Mouse (Mus musculus): ENCODE results near the gene Tm9sf4. TPM values are rescaled to one million over a fixed set of nuclear protein-coding genes. Genes with fewer than 3 reads are reported as not detected.

Gene Tm9sf4
- polyA plus RNA-seq, 1 experiment from 2014 or later: 244 TPM

DNA sequence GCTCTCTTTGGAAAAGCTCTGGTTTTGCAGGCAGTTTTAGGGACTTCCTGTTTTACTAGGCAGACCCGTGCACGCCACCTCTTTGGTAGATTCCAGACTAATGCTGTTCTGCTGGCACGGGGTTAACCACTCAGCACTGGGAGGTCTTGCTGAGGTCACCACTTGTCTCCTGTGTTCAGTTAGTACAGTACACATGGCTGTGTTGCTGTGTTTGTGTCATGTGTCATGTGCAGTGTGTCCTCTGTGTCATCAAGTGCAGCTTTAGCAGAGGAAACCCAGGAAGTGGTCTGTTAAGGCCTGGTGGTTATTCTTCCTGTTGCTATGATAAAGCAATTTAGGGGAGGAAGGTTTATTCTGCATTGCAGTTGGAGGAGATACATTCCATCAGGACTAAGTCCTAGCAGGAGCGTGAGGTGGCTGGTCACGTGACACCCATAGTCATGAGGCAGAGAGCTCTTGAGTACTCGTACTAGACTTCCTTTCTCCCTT is 53.7 kb downstream of the Tm9sf4 start:
- Histone ChIP-seq H3K27ac (peak overlapping the region; percentile 99), H3K79me2 (ENCODE audit: inconsistent target) (no peaks in the 10 kb centered on the region), H3K4me3 (ENCODE audit: inconsistent target) (no peak overlapping the region), H3K36me3 (ENCODE audit: inconsistent target) (peaks cover 2% of the 10 kb centered on the region)
- 2% methylated on average over 6 of the region's 6 CpGs for WGBS (ENCODE audit: missing documents)

DNA sequence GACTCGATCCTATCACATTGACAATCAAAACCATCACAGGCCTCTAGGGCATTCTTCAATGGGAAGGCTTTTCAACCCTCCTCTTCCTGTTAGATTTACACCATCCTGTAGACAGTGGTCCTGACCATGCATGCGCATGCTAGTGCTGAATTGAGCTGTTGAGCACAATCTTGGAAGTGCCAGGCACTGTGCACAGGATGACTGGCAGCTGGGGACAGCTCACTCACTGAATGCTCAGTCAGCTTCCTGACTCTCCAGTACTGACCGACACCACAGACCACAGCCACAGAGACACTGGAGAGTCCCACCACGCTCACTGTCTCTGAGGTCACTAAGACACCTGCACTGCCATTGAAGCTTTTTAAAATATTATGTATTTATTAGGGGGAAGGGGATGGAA is 54.3 kb downstream of the Tm9sf4 start:
- no peaks in the 10 kb centered on the region for H3K36me3 ChIP-seq (ENCODE audit: inconsistent target)
- WGBS (ENCODE audit: missing documents): 23% methylated on average over 4 of the region's 4 CpGs
- no peak overlapping the region for H3K4me3 ChIP-seq (ENCODE audit: inconsistent target)
- H3K79me2 ChIP-seq (ENCODE audit: inconsistent target): no peaks in the 10 kb centered on the region
- H3K27ac ChIP-seq: peak overlapping the region; percentile 99

DNA sequence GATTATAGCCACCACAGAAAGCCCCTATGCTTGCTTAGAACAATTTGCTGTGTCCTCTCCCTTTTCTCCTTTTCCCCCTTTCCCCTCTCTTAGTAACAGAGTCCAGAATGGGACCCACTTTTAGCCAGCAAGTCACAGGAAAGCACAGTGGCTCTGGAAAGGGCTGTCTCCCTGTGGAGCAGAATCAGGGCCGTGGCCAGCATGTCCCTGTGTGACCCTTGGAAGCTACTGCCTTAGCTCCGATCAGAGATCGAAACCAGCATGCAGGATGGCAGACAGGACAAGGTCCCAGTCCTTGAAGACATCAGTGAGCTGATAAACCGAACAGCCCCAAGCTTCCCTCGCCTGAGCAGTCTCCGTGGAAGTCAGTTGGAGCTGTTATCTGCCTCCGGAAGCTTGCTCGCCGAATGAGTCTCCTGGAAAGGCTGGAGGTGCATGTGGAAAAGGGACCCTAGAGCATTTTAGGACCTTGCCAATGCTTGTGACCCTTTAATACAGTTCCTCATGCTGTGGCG is 56.8 kb downstream of the Tm9sf4 start:
- Histone ChIP-seq H3K36me3 (ENCODE audit: inconsistent target) (no peaks in the 10 kb centered on the region), H3K79me2 (ENCODE audit: inconsistent target) (no peaks in the 10 kb centered on the region), H3K4me3 (ENCODE audit: inconsistent target) (no peak overlapping the region), H3K27ac (no peak overlapping the region)
- 95% methylated on average over 10 of the region's 10 CpGs for WGBS (ENCODE audit: missing documents)

DNA sequence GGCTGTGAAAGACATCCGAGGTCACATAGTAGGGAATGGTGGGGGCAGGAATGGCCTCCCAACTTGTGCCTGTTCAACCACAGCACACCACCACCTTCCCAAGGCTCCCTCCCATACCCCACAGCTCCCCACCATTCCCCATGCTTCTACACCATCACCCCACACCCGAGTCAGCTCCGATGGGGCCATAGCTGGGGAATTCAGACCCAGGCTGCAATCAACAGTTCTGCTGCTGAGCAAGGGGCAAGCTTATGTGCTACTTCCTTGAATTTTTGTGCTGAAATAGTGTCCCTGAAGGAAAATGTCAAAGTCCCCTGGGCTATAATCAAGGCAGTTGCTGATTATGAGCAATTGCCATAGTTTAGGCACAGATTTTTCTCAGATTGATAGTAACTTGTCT is 57.4 kb downstream of the Tm9sf4 start:
- WGBS (ENCODE audit: missing documents): 82% methylated on average over 3 of the region's 3 CpGs
- Histone ChIP-seq H3K79me2 (ENCODE audit: inconsistent target) (no peaks in the 10 kb centered on the region), H3K36me3 (ENCODE audit: inconsistent target) (no peaks in the 10 kb centered on the region), H3K4me3 (ENCODE audit: inconsistent target) (no peak overlapping the region), H3K27ac (no peak overlapping the region)

DNA sequence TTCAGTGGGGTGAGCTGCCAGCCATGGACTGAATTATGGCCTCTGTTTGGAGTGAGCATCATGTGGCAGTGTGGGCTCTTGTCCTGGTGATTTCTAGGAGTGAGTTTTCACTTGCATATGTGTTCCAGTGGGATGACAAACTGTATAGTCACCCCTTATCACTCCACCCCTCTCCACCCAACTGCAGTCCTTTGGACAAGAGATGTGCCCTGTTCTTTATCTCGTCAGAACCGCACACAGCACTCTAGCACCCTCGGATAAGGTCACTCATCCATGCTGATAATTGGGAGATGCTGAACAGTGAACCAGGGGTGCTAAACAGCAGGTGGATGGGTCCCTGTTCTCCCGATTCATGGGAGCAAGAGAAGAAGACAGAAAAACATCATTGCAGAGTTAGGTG is 60.5 kb downstream of the Tm9sf4 start:
- Histone ChIP-seq H3K36me3 (ENCODE audit: inconsistent target) (no peaks in the 10 kb centered on the region), H3K4me3 (ENCODE audit: inconsistent target) (no peak overlapping the region), H3K79me2 (ENCODE audit: inconsistent target) (no peaks in the 10 kb centered on the region), H3K27ac (no peak overlapping the region)
- WGBS (ENCODE audit: missing documents): 92% methylated on average over 4 of the region's 4 CpGs

DNA sequence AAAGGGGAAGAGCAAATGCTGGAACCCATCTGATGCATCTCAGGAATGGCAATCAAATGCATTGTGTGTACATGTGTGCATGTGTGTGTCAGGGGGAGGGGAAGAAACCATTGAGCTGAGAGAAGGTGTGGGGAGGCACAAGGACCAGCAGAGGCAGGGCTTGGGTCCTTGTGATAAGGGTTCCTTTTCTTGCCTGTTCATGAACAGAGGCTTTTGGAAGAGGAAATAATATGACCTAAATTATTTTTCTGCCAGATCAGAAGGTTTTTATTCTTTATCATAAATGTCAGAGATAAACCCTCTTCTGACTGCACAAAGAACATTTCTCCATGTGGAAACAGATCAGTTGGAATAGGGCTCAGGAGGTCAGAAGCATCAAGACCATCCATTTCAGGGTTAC is 61.0 kb downstream of the Tm9sf4 start:
- Histone ChIP-seq H3K27ac (no peak overlapping the region), H3K4me3 (ENCODE audit: inconsistent target) (no peak overlapping the region), H3K79me2 (ENCODE audit: inconsistent target) (no peaks in the 10 kb centered on the region), H3K36me3 (ENCODE audit: inconsistent target) (no peaks in the 10 kb centered on the region)

DNA sequence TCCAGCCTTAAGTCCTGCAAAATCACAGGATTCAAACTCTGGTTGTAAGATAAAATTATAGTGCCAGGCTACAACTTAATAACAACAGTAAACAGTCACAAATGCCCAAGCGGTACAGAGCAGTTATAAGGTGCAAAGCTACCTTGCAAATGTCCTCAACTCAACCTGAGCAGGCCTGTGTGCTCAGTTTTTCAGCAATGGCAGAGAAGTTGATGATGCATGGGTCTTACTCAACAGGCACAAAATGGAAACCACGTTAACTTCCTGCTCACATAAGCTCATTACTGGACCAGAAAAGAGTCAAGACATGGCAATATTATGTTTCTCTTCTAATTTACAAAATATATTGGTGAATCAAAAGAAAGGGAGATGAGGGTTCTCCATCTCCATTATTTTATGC is 61.5 kb downstream of the Tm9sf4 start:
- H3K36me3 ChIP-seq (ENCODE audit: inconsistent target): no peaks in the 10 kb centered on the region
- no peak overlapping the region for H3K27ac ChIP-seq
- H3K4me3 ChIP-seq (ENCODE audit: inconsistent target): no peak overlapping the region
- no peaks in the 10 kb centered on the region for H3K79me2 ChIP-seq (ENCODE audit: inconsistent target)
- WGBS (ENCODE audit: missing documents): 68% methylated on average over 2 of the region's 2 CpGs

DNA sequence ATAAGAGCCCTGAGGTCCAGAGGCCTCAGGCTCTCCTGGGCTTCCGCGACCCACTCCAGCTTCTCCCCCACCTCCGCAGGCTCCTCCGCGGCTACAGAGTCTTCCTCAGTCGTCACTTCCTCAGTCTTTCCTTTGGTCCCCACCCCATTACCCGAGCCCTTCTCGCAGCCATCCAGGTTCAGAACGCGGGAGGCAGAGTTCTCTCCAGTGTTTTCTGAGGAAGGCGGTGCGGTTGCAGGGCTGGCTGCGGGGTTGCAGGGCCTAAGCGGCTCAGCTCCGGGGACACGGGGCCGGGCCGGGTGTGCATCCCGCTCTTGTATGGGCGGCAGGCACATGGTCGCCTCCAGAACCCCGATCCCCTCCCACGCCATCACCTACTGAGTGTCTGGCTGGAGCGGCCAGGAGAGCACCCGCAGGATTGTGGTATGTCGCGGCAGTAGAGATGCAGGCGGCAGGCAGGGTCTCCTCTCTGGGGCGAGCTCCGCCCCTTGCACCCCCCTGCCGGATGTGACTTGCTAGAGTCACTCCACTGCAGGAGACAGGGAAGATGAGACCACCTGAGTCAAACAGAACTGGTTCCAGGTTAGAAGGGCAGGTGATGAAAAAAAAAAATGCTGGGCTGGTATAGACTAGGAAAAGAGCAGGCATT is 64.0 kb downstream of the Tm9sf4 start, which contains the start of gene Tspyl3:
Tspyl3 (minus strand) TSS at position 496 of the 649 bp plus-strand sequence.
- Histone ChIP-seq H3K36me3 (ENCODE audit: inconsistent target) (peaks cover 16% of the 10 kb centered on the region), H3K4me3 (ENCODE audit: inconsistent target) (peak within 1 kb of the TSS; percentile 45), H3K79me2 (ENCODE audit: inconsistent target) (peaks cover 17% of the 10 kb centered on the region; the same call in 1 of the 2 replicates), H3K27ac (peak within 1 kb of the TSS; percentile 45)
- WGBS (ENCODE audit: missing documents): 4% methylated on average over 29 of the region's 31 CpGs

DNA sequence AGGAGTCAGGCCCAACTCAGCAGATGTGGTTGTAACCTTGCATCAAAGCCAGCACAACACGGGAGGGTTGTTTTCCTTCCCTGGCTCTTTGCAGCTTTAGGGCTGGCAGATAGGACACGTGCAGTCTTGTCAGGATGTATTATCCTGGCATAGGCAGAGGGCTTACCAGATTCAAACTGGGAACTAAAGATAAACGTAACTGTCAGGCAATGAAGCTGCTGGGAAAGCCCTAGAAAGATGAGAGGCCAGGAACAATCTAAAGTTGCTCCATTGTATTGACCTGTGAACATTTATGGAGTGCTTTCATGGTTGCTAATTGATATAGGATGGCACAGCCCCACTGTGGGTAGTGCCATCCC is 64.5 kb downstream of the Tm9sf4 start:
- WGBS (ENCODE audit: missing documents): 30% methylated on average over 3 of the region's 3 CpGs
- H3K27ac ChIP-seq: peak overlapping the region; percentile 45
- peaks cover 21% of the 10 kb centered on the region for H3K36me3 ChIP-seq (ENCODE audit: inconsistent target)
- H3K79me2 ChIP-seq (ENCODE audit: inconsistent target): peaks cover 22% of the 10 kb centered on the region; the same call in 1 of the 2 replicates
- H3K4me3 ChIP-seq (ENCODE audit: inconsistent target): peak overlapping the region; percentile 45

DNA sequence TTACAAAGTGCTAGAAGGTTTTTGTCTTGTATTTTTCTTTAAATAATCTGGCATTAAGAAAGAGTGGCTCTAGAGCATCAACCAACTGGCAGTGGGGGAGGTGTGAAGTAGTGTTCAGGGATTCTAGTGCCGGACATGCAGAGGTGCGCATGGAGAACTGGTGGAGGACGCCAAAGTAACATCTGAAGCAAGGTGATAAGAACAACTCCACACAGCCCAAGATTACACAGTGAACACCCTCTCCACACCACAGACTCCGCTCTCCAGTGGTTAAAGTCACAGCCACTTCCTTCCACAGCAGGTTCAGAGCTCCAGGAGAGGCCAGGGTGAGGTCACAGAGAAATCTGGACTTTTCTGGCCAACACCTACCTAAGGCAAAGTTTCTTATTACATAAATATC is 66.9 kb downstream of the Tm9sf4 start:
- H3K79me2 ChIP-seq (ENCODE audit: inconsistent target): peaks cover 46% of the 10 kb centered on the region
- H3K27ac ChIP-seq: no peak overlapping the region
- WGBS (ENCODE audit: missing documents): 88% methylated on average over 4 of the region's 4 CpGs
- H3K36me3 ChIP-seq (ENCODE audit: inconsistent target): peaks cover 42% of the 10 kb centered on the region
- H3K4me3 ChIP-seq (ENCODE audit: inconsistent target): no peak overlapping the region

DNA sequence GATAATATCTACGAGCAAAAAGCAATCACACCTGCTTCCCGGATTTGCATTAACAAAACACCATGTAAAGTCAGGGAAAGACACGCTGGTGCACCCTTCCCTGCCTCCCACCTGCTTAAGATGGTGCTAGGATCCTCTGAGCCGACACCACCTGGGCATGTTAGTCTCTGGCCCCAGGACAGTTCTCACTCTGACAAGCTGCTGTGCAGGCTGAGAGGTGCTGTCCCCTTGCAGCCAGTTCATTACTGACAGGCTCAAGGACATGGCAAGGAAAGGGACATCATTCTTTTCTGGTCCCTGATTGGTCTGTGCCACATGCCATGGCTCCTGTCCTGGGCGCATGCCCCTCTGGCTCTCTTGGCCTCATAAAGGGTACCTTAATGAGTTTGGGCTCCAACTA is 67.4 kb downstream of the Tm9sf4 start:
- 76% methylated on average over 5 of the region's 5 CpGs for WGBS (ENCODE audit: missing documents)
- H3K27ac ChIP-seq: no peak overlapping the region
- H3K79me2 ChIP-seq (ENCODE audit: inconsistent target): peaks cover 52% of the 10 kb centered on the region
- H3K36me3 ChIP-seq (ENCODE audit: inconsistent target): peaks cover 42% of the 10 kb centered on the region
- H3K4me3 ChIP-seq (ENCODE audit: inconsistent target): no peak overlapping the region

DNA sequence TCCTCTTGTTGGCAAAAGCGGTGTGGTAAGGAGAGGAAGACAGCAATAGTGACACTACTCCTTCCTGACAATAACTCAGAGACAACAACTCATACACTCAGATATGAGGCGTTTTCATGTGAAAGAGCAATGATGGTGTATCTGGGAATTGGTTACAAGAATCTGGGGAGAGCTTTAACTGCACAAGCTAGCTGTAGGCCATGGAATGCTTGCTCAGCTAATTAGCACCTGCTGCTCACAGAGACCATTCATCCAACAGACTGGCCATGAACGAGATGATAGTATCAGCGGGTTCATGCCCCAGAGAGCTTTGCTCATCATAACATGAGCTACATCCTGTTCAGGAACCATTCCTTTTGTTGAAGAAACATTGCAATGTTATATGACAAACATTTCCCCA is 76.1 kb downstream of the Tm9sf4 start:
- WGBS (ENCODE audit: missing documents): 83% methylated on average over 4 of the region's 4 CpGs
- H3K4me3 ChIP-seq (ENCODE audit: inconsistent target): no peak overlapping the region
- no peak overlapping the region for H3K27ac ChIP-seq
- peaks cover 92% of the 10 kb centered on the region for H3K79me2 ChIP-seq (ENCODE audit: inconsistent target)
- peaks cover 25% of the 10 kb centered on the region for H3K36me3 ChIP-seq (ENCODE audit: inconsistent target)

DNA sequence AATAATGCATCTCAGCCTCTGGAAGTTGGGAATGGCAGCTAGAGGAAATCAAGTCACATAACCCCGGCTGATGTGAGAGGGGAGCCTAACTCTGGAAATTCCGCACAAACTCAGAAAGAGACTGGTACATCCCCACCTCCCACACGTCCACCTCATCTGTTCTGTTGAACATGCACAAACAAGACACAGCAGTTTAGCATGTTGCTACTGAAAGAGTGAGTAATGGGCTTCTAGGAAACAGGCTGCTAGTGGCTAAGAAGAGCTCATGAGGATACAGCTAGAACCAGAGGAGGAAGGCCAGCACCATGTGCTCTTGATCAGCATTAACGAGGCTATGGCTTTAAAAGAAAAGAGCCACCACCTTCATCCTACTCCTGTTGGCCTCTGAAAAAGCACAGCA is 76.8 kb downstream of the Tm9sf4 start:
- WGBS (ENCODE audit: missing documents): 82% methylated on average over 4 of the region's 4 CpGs
- H3K27ac ChIP-seq: peak overlapping the region; percentile 92
- H3K36me3 ChIP-seq (ENCODE audit: inconsistent target): peaks cover 21% of the 10 kb centered on the region
- H3K4me3 ChIP-seq (ENCODE audit: inconsistent target): no peak overlapping the region
- peaks cover 90% of the 10 kb centered on the region for H3K79me2 ChIP-seq (ENCODE audit: inconsistent target)

DNA sequence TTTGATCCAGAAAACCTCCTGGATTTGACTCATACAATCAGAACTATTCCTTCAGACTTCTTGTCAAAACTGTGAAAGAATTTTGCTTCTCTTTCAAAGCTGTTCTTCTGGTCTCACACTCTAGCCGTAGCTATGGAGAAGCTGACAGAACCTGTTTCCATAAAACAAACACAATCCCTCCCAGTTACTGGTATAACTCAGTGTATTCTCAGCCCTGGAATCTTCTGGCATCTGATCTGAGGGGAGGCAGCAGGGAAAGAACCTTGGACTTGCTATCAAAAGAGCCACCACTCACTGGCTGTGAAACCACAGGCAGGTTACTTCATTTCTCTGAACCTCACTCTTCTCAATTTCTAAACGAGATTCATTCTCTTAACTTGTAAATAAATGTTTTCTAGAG is 77.3 kb downstream of the Tm9sf4 start:
- 46% methylated on average over 2 of the region's 2 CpGs for WGBS (ENCODE audit: missing documents)
- no peak overlapping the region for H3K4me3 ChIP-seq (ENCODE audit: inconsistent target)
- H3K36me3 ChIP-seq (ENCODE audit: inconsistent target): peaks cover 21% of the 10 kb centered on the region
- peaks cover 89% of the 10 kb centered on the region for H3K79me2 ChIP-seq (ENCODE audit: inconsistent target)
- H3K27ac ChIP-seq: peak overlapping the region; percentile 92

DNA sequence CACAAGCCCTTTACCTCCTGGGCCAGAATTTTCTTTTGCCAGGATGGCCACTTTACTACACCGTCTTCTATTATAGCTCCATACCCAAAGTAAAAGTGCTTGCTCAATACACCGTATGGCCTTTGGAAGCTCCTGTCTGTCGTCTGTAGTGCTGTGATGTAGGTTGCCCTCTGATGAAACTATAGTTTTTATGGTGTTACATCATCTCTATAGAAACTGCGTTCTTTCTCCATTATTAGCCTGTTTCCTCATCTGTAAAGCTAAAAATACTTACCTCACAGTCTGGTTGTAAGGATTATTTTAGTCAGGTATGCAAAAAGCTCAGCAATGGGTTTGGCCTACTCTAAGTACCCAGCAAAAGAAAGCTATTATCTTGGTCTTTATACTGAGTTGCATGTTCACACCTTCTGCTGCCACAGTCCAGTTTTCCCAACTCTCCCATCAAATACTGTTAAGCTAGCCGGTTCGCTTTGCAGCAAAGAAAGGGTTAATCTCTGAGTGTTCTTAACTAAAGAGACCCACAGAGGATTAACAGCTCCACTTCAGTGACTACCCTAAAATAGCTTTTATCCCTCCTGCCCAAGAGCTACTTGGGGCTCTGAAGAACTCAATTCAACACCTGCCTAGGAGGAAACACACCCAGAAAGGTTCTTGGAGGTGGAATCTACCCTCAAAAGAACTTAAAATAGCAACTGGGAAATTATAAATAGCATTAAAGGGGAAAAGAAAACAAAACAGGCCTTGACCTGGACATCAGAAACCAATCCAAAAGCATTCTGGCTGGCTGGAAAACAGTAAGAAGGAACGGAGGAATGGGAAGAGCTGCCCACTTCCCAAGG is 78.1 kb downstream of the Tm9sf4 start:
- 27% methylated on average over 7 of the region's 7 CpGs for WGBS (ENCODE audit: missing documents)
- H3K27ac ChIP-seq: peak overlapping the region; percentile 92
- H3K4me3 ChIP-seq (ENCODE audit: inconsistent target): peak overlapping the region; percentile 93
- H3K36me3 ChIP-seq (ENCODE audit: inconsistent target): peaks cover 21% of the 10 kb centered on the region
- peaks cover 81% of the 10 kb centered on the region for H3K79me2 ChIP-seq (ENCODE audit: inconsistent target)
